Mouse (Mus musculus) midbrain, embryonic 14.5 days (tissue): Measurements from ENCODE around the gene Mbd5. TPM values are rescaled to one million over a fixed set of nuclear protein-coding genes. Genes with fewer than 3 reads are reported as not detected.

ENCODE experiments used
- ATAC-seq: fragments of 200-750 bp; cut with Nextera tagmentation; 2 replicates; pipeline ENCODE4 v1.8.0; 2017; ENCODE audit warnings: moderate number of reproducible peaks, moderate library complexity; ENCODE audit not compliant: low FRiP score, low TSS enrichment
- DNase-seq: peaks from one replicate; pipeline ENCODE4 v3.0.0-alpha.2; 2015
- H3K27ac ChIP-seq: fragments of 300-500 bp; sonication (generic); replicated peaks from 2 replicates; pipeline ENCODE4 v1.5.1; 2014; ENCODE audit warnings: mild to moderate bottlenecking, low read depth, low read length, moderate library complexity
- H3K27me3 ChIP-seq: fragments of 300-500 bp; sonication (generic); 2 replicates; pipeline ENCODE4 v1.6.1; 2014; ENCODE audit warnings: low read length, control low read depth, mixed read lengths; ENCODE audit not compliant: control insufficient read depth, insufficient read depth
- H3K36me3 ChIP-seq: fragments of 300-500 bp; sonication (generic); 2 replicates; pipeline ENCODE4 v1.6.1; 2014; ENCODE audit warnings: low read length, control low read depth; ENCODE audit not compliant: control insufficient read depth, insufficient read depth
- H3K4me1 ChIP-seq: fragments of 300-500 bp; sonication (generic); 2 replicates; pipeline ENCODE4 v1.6.1; 2014; ENCODE audit warnings: mild to moderate bottlenecking, antibody characterized with exemption, low read length, control low read depth; ENCODE audit not compliant: control insufficient read depth, insufficient read depth
- H3K4me2 ChIP-seq: fragments of 300-500 bp; sonication (generic); 2 replicates; pipeline ENCODE4 v1.6.1; 2014; ENCODE audit warnings: mild to moderate bottlenecking, low read length, moderate library complexity
- H3K4me3 ChIP-seq: fragments of 300-500 bp; sonication (generic); replicated peaks from 2 replicates; pipeline ENCODE4 v1.5.1; 2014; ENCODE audit warnings: low read depth, low read length
- H3K9ac ChIP-seq: fragments of 300-500 bp; sonication (generic); replicated peaks from 2 replicates; pipeline ENCODE4 v1.6.1; 2014; ENCODE audit warnings: mild to moderate bottlenecking, low read length, moderate library complexity
- H3K9me3 ChIP-seq: fragments of 300-500 bp; sonication (generic); 2 replicates; pipeline ENCODE4 v1.6.1; 2016; ENCODE audit warnings: low read length, control low read depth, mixed read lengths; ENCODE audit not compliant: control insufficient read depth
- WGBS: fragments of 180-500 bp; shearing (Covaris S2); extraction: QIAGEN DNeasy Blood & Tissue Kit; methylation state at CpG from one replicate; pipeline ENCODE4 v1.1.7; 2014; 5-methylcytosine and 5-hydroxymethylcytosine counted together
- polyA plus RNA-seq: library from polyadenylated mRNA; unstranded; fragments of >200 nt; fragmentation: Nextera tagmentation; extraction: Ambion mirVana; gene quantifications from 2 replicates; pipeline ENCODE4 v1.2.1, GENCODE M21; 2014

Gene Mbd5
- polyA plus RNA-seq, 1 experiment from 2014 or later: 40.5 TPM

DNA sequence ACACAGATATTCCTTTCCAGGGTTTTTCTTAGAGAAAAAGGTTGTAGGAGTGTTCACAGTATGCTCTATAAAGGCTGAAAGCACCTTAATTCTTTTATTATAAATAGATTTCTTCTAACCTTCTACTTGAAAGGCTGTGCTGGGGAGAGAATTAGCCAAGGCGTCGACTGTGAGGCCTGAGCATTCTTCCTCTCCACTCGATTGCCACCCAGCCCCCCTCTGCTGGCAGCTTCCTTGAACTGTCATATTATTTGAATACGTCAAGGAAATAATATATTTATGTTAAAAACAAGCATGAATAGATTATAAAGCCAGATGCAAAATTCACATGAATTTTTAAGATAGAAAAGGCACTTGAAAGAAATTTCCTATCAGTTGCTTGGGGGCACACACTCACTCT lies 410.4 kb downstream of the Mbd5 start:
- Histone ChIP-seq H3K36me3 (no peaks in the 10 kb centered on the region), H3K4me2 (no peak overlapping the region), H3K9me3 (no peaks in the 10 kb centered on the region), H3K27ac (no peak overlapping the region), H3K4me3 (no peak overlapping the region), H3K9ac (no peak overlapping the region), H3K4me1 (no peaks in the 10 kb centered on the region), H3K27me3 (no peaks in the 10 kb centered on the region)
- DNase-seq (peak; percentile 19), ATAC-seq (no peak)
- 61% methylated on average over 4 of the region's 4 CpGs for WGBS

DNA sequence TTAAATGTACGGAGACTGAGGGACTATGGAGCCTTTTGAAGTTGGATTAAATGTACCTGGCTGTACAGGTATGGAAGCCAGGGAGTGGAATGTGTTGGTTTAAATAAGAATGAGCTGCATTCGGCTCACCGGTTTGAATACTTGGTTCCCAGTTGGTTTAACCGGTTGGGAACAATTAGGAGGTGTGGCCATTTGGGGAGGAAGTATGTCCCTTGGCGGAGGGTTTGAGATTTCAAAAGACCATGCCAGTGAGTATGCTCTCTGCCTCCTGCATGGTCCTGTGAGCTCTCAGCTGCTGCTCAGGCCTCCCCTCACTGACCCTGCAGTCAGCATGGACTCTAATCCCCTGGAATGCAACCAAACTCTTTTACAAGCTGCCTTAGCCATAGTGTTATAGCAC lies 415.2 kb downstream of the Mbd5 start:
- ATAC-seq: no peak
- Histone ChIP-seq H3K27ac (no peak overlapping the region), H3K4me2 (no peak overlapping the region), H3K9ac (no peak overlapping the region), H3K36me3 (no peaks in the 10 kb centered on the region), H3K4me3 (no peak overlapping the region), H3K9me3 (no peaks in the 10 kb centered on the region), H3K4me1 (no peaks in the 10 kb centered on the region), H3K27me3 (no peaks in the 10 kb centered on the region)
- WGBS: 39% methylated on average over 5 of the region's 5 CpGs
- no peak for DNase-seq

DNA sequence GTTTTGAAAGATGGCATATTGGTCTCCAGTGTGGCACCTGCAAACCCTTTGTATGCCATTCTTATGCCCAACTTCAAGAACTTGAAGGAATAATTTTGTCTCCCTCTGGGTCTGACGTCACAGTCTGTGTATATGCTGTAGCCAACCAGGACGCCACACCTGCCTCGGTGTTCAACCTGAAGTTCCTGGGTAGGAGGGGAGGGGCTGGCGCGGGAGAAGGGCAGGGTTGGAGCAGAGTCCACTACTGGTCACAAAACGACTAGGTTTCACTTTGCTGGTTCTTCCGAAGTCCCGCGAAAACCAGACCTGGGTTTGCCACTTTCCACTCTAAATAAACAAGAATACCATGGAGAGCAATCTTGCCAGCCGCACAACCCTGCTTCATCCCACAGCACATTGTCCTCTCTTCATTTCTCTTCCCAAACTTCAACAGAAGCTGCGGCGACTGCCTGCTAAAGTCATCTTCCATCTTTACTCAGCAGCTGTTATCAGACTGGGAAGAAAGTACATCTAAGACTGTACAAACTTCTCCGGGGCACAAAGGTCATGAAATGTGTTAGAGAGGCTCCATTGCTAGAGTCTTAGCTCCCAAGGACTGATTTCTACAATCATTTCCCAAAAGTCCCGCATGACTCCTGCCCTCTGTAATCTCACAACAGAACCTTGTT lies 417.7 kb downstream of the Mbd5 start:
- no peaks in the 10 kb centered on the region for H3K4me1 ChIP-seq
- no peaks in the 10 kb centered on the region for H3K9me3 ChIP-seq
- H3K36me3 ChIP-seq: no peaks in the 10 kb centered on the region
- whole genome bisulfite sequencing: 91% methylated on average over 14 of the region's 14 CpGs
- H3K27me3 ChIP-seq: no peaks in the 10 kb centered on the region
- H3K9ac ChIP-seq: no peak overlapping the region
- no peak overlapping the region for H3K4me2 ChIP-seq
- H3K27ac ChIP-seq: no peak overlapping the region
- DNase-seq (no peak), ATAC-seq (no peak)
- H3K4me3 ChIP-seq: no peak overlapping the region

DNA sequence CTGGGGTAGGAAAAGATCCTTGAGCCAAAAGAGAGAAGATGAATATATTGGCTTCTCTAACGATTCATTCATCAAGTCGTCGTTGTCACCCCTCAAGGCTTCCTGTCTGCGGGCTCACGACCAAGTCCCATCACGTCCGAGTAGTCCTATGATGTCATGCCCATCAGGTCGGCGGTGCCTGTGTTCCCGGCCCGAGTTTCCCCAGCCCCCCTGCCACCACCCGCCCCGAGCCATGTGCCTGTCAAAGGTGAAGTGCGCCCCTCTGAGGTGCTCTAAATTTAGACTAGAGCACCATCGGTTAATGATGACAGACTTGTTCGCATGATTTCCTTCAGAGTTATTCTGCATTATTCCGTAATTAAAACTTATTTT lies 418.2 kb downstream of the Mbd5 start:
- no peaks in the 10 kb centered on the region for H3K27me3 ChIP-seq
- no peak overlapping the region for H3K9ac ChIP-seq
- H3K4me3 ChIP-seq: no peak overlapping the region
- no peak for DNase-seq
- H3K4me1 ChIP-seq: no peaks in the 10 kb centered on the region
- no peak overlapping the region for H3K27ac ChIP-seq
- WGBS: 88% methylated on average over 17 of the region's 17 CpGs
- H3K4me2 ChIP-seq: no peak overlapping the region
- no peaks in the 10 kb centered on the region for H3K9me3 ChIP-seq
- no peak for ATAC-seq
- H3K36me3 ChIP-seq: no peaks in the 10 kb centered on the region

DNA sequence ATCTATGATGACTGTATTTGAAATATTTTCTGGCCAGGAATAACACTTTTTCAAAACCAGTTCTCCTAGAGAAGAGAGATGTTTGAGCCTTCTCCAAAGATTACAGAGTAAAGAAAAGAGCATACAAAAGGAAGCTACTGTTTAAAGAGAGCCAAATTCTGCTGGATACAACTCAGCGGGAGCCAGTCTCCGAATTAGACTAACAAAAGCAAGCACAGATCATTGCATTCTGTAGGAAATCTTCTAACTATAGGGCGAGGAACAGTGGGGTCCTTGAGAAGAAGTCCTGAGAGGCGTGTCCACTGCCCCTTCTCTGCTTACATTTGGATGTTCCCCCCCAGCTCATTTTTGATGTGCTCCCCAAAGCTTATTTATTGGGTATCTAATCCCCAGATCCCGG lies 422.3 kb downstream of the Mbd5 start:
- Histone ChIP-seq H3K27me3 (no peaks in the 10 kb centered on the region), H3K4me2 (no peak overlapping the region), H3K4me3 (no peak overlapping the region), H3K4me1 (no peaks in the 10 kb centered on the region), H3K9me3 (no peaks in the 10 kb centered on the region), H3K36me3 (no peaks in the 10 kb centered on the region), H3K27ac (no peak overlapping the region), H3K9ac (no peak overlapping the region)
- 46% methylated on average over 5 of the region's 5 CpGs for WGBS
- ATAC-seq: no peak
- no peak for DNase-seq

DNA sequence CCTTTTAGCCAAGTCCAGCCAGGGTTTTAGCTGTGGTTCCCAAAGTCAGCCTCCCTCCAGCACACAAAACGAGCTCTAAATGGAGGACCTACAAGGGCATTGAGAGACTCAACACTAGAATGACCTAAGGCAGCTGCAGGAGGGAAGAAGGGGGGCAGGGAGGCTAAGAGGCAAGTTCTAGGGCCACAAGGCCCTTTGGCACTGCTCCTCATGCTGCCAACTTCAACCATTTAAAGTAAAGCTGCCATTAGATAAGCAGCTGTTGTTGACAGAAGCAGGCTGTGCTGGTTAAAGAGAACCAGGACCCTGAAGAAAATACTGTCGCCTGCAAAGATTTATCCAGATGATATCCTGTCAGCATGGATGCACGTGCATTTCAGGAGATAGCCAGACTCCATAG lies 423.3 kb downstream of the Mbd5 start:
- Histone ChIP-seq H3K9me3 (no peaks in the 10 kb centered on the region), H3K4me3 (no peak overlapping the region), H3K27me3 (no peaks in the 10 kb centered on the region), H3K27ac (no peak overlapping the region), H3K4me1 (no peaks in the 10 kb centered on the region), H3K9ac (no peak overlapping the region), H3K36me3 (no peaks in the 10 kb centered on the region), H3K4me2 (no peak overlapping the region)
- ATAC-seq: no peak
- no peak for DNase-seq
- WGBS: 62% methylated on average over 3 of the region's 3 CpGs

Other genes with a start within 250 kb of the Mbd5 start
- gene Acvr2a, start 135.4 kb upstream of the Mbd5 start, polyA plus RNA-seq: 45.7 and 69.7 TPM in 2 replicates
- 85.6 and 109 TPM in 2 replicates for gene Orc4, start 769 bp downstream of the Mbd5 start, polyA plus RNA-seq